Mouse (Mus musculus): ENCODE data around the gene Gsk3a.

Gsk3a gene

GRCm38 (mm10) chr7:25277998-25278340 is 40.3 kb upstream of the Gsk3a start:
- ChIA-PET CTCF (interaction anchor here (0.5 to 3.0 kb wide), 57 partner anchors 8 to 878 kb away, joined by 3 to 25 read pairs (median 4); partner anchors contain the start of genes Gsk3a (in 3 of the 4), Cic (in 2 of the 4), Zfp526 (in 2 of the 4) and Dedd2 (in 1 of the 4)), POLR2A (interaction anchor here (0.5 to 6.1 kb wide), 76 partner anchors 9 to 624 kb away, joined by 3 to 68 read pairs (median 4); partner anchors contain the start of genes Cic (in 3 of the 4), Gsk3a (in 3 of the 4), Pafah1b3 (in 3 of the 4) and Dedd2 (in 2 of the 4))

GRCm38 (mm10) chr7:25277405-25277804 is 39.8 kb upstream of the Gsk3a start:
- ChIA-PET CTCF (interaction anchor here (0.7 to 3.0 kb wide), 30 partner anchors 8 to 172 kb away, joined by 3 to 24 read pairs (median 6); partner anchors contain the start of genes Gsk3a (in 2 of the 4), Zfp526 (in 2 of the 4), Cic (in 1 of the 4) and Dedd2 (in 1 of the 4)), POLR2A (interaction anchor here (0.7 to 6.1 kb wide), 51 partner anchors 9 to 184 kb away, joined by 3 to 68 read pairs (median 4); partner anchors contain the start of genes Cic (in 3 of the 4), Gsk3a (in 3 of the 4), Pafah1b3 (in 3 of the 4) and Dedd2 (in 2 of the 4))

GRCm38 (mm10) chr7:25275555-25276298 is 38.1 kb upstream of the Gsk3a start:
- ChIA-PET CTCF (interaction anchor here in 2 of 4 experiments (0.7 to 3.0 kb wide), 6 partner anchors 12 to 176 kb away, joined by 3 to 18 read pairs (median 3); no protein-coding TSS in a partner anchor), POLR2A (interaction anchor here (0.6 to 6.1 kb wide), 26 partner anchors 8 to 386 kb away, joined by 3 to 68 read pairs (median 6); partner anchors contain the start of genes Cic (in 3 of the 4), Gsk3a (in 1 of the 4), Megf8 (in 1 of the 4) and Pafah1b3 (in 1 of the 4))

- CTCF ChIA-PET, result interaction anchor here in 2 of 4 experiments (0.6 to 1.4 kb wide), 4 partner anchors 20 to 204 kb away, joined by 3 to 6 read pairs (median 4); no protein-coding TSS in a partner anchor
- POLR2A ChIA-PET, result interaction anchor here (0.6 to 6.1 kb wide), 16 partner anchors 7 to 777 kb away, joined by 3 to 68 read pairs (median 8); partner anchors contain the start of genes Cic (in 2 of the 4) and Gsk3a (in 1 of the 4)
Measured at GRCm38 (mm10) chr7:25274996-25275395, 37.3 kb upstream of the Gsk3a start.

GRCm38 (mm10) chr7:25274571-25274970 is 36.9 kb upstream of the Gsk3a start:
- CTCF ChIA-PET, result interaction anchor here in 2 of 4 experiments (0.6 to 1.0 kb wide), 2 partner anchors 60 to 205 kb away, joined by 3 to 6 read pairs; no protein-coding TSS in a partner anchor
- POLR2A ChIA-PET, result interaction anchor here in 3 of 4 experiments (0.6 to 6.1 kb wide), 13 partner anchors 9 to 777 kb away, joined by 3 to 63 read pairs (median 6); partner anchors contain the start of gene Gsk3a (in 1 of the 3)

- ChIA-PET CTCF (interaction anchor here in 1 of 4 experiments (1.0 kb wide), 1 partner anchor 10 kb away, joined by 3 read pairs; no protein-coding TSS in a partner anchor), POLR2A (interaction anchor here in 2 of 4 experiments (0.8 to 5.9 kb wide), 9 partner anchors 9 to 52 kb away, joined by 3 to 43 read pairs (median 5); partner anchors contain the start of genes Gsk3a (in 1 of the 2) and Zfp526 (in 1 of the 2))
Measured at GRCm38 (mm10) chr7:25273259-25274241, 35.9 kb upstream of the Gsk3a start.

- ChIA-PET CTCF (interaction anchor here in 2 of 4 experiments (0.5 to 1.0 kb wide), 2 partner anchors 9 to 132 kb away, joined by 3 to 4 read pairs; no protein-coding TSS in a partner anchor), POLR2A (interaction anchor here in 3 of 4 experiments (0.9 to 5.9 kb wide), 15 partner anchors 9 to 85 kb away, joined by 3 to 43 read pairs (median 4); partner anchors contain the start of genes Gsk3a (in 1 of the 3) and Pafah1b3 (in 1 of the 3))
Measured at GRCm38 (mm10) chr7:25272445-25273258, 35.0 kb upstream of the Gsk3a start.

GRCm38 (mm10) chr7:25271651-25272444 is 34.2 kb upstream of the Gsk3a start:
- CTCF ChIA-PET, result no interaction called here

GRCm38 (mm10) chr7:25270652-25271633 is 33.3 kb upstream of the Gsk3a start:
- CTCF ChIA-PET, result interaction anchor here in 2 of 4 experiments (1.1 to 1.6 kb wide), 2 partner anchors 45 to 165 kb away, joined by 3 read pairs; partner anchors contain the start of gene Megf8 (in 1 of the 2)
- POLR2A ChIA-PET, result interaction anchor here in 3 of 4 experiments (1.0 to 2.7 kb wide), 18 partner anchors 9 to 57 kb away, joined by 3 to 13 read pairs (median 4); partner anchors contain the start of genes Gsk3a (in 2 of the 3), Pafah1b3 (in 1 of the 3) and Prr19 (in 1 of the 3)

More at GRCm38 (mm10) chr7:25271651-25272444, 34.2 kb upstream of the Gsk3a start:
- POLR2A ChIA-PET, result interaction anchor here in 3 of 4 experiments (0.9 to 2.7 kb wide), 14 partner anchors 8 to 84 kb away, joined by 3 to 7 read pairs (median 4); partner anchors contain the start of genes Gsk3a (in 1 of the 3), Pafah1b3 (in 1 of the 3) and Prr19 (in 1 of the 3)

GRCm38 (mm10) chr7:25269545-25270271 is 32.1 kb upstream of the Gsk3a start:
- ChIA-PET CTCF (interaction anchor here in 3 of 4 experiments (0.7 to 1.6 kb wide), 7 partner anchors 8 to 164 kb away, joined by 3 to 9 read pairs (median 4); partner anchors contain the start of gene Megf8 (in 1 of the 3)), POLR2A (interaction anchor here in 3 of 4 experiments (0.6 to 6.1 kb wide), 25 partner anchors 7 to 135 kb away, joined by 3 to 68 read pairs (median 5); partner anchors contain the start of genes Gsk3a (in 2 of the 3), Dedd2 (in 1 of the 3), Megf8 (in 1 of the 3) and Pafah1b3 (in 1 of the 3))

GRCm38 (mm10) chr7:25269029-25269428 is 31.4 kb upstream of the Gsk3a start:
- ChIA-PET POLR2A (interaction anchor here in 3 of 4 experiments (0.6 to 6.1 kb wide), 22 partner anchors 8 to 379 kb away, joined by 3 to 68 read pairs (median 10); partner anchors contain the start of genes Dedd2 (in 1 of the 3), Gsk3a (in 1 of the 3), Megf8 (in 1 of the 3) and Pafah1b3 (in 1 of the 3)), CTCF (interaction anchor here in 3 of 4 experiments (0.7 to 1.6 kb wide), 5 partner anchors 9 to 134 kb away, joined by 3 to 6 read pairs (median 4); partner anchors contain the start of gene Megf8 (in 1 of the 3))

GRCm38 (mm10) chr7:25268588-25268987 is 30.9 kb upstream of the Gsk3a start:
- POLR2A ChIA-PET, result interaction anchor here in 3 of 4 experiments (0.7 to 6.1 kb wide), 32 partner anchors 8 to 501 kb away, joined by 3 to 68 read pairs (median 8); partner anchors contain the start of genes Megf8 (in 2 of the 3), Dedd2 (in 1 of the 3), Dmrtc2 (in 1 of the 3) and Gsk3a (in 1 of the 3)
- CTCF ChIA-PET, result interaction anchor here in 3 of 4 experiments (0.8 to 1.6 kb wide), 6 partner anchors 20 to 296 kb away, joined by 3 to 8 read pairs (median 6); partner anchors contain the start of genes Gsk3a (in 1 of the 3) and Rabac1 (in 1 of the 3)
